Mouse (Mus musculus) cortical plate, adult 2 months (tissue): ENCODE measurements around the gene Hist1h3i. TPM values are rescaled to one million over a fixed set of nuclear protein-coding genes. Genes with fewer than 3 reads are reported as not detected.
"Not testable (repeated sequence)": the region's sequence is repeated elsewhere in the genome, so short reads cannot be mapped to it uniquely, and the experiment has no call there.

Experiments
- H3K27ac ChIP-seq: fragments of 200-500 bp; 2 replicates; pipeline ENCODE4 v1.5.1; 2012; ENCODE audit warnings: low read length, control low read depth, inconsistent platforms; ENCODE audit not compliant: insufficient read depth
- H3K4me1 ChIP-seq: fragments of 200-500 bp; 2 replicates; pipeline ENCODE4 v1.6.1; 2011; ENCODE audit warnings: low read length; ENCODE audit not compliant: control insufficient read depth, insufficient read depth
- H3K4me3 ChIP-seq: fragments of 200-500 bp; 2 replicates; pipeline ENCODE4 v1.5.1; 2011; ENCODE audit warnings: mild to moderate bottlenecking, low read length, control low read depth; ENCODE audit not compliant: insufficient read depth
- CTCF ChIP-seq: fragments of 200-500 bp; IDR thresholded peaks from 2 replicates; pipeline ENCODE4 v1.5.1; 2011; ENCODE audit warnings: mild to moderate bottlenecking, control low read depth, low read length; ENCODE audit not compliant: insufficient read depth; ENCODE audit errors: extremely low read depth
- POLR2A ChIP-seq: fragments of 200-500 bp; IDR thresholded peaks from 2 replicates; pipeline ENCODE4 v1.6.1; 2011; ENCODE audit warnings: mild to moderate bottlenecking, low read length, control low read depth; ENCODE audit not compliant: insufficient read depth; ENCODE audit errors: extremely low read depth
- polyA plus RNA-seq: library from polyadenylated mRNA; depleted of rRNA; stranded (reverse); fragments of >200 nt; gene quantifications from 2 replicates; pipeline ENCODE4 v1.2.3, GENCODE M21; 2012

Hist1h3i gene
- polyA plus RNA-seq, 1 experiment: 3.1 TPM

- TF ChIP-seq POLR2A (no peak), CTCF (no peak)
- H3K27ac ChIP-seq: no peak overlapping the region
- H3K4me3 ChIP-seq: no peak overlapping the region
- 0 out of 2 replicates have a peak, but pooled peaks cover 1% of the 10 kb centered on the region for H3K4me1 ChIP-seq
These were observed 12.4 kb upstream of the Hist1h3i start for GRCm38 (mm10) chr13:21795584-21795983.

- Histone ChIP-seq H3K4me3 (no peak overlapping the region), H3K4me1 (0 out of 2 replicates have a peak, but pooled peaks cover 1% of the 10 kb centered on the region), H3K27ac (no peak overlapping the region)
- no peak for TF ChIP-seq POLR2A
- TF ChIP-seq CTCF: no peak
These were observed 7.6 kb upstream of the Hist1h3i start for GRCm38 (mm10) chr13:21790601-21791283.

- no peak overlapping the region for H3K27ac ChIP-seq
- TF ChIP-seq CTCF (no peak), POLR2A (no peak)
- no peak overlapping the region for H3K4me3 ChIP-seq
- 0 out of 2 replicates have a peak, but pooled peaks cover 1% of the 10 kb centered on the region for H3K4me1 ChIP-seq
These were observed 6.8 kb upstream of the Hist1h3i start for GRCm38 (mm10) chr13:21789925-21790324.

- peaks cover 1% of the 10 kb centered on the region; the same call in 1 of the 2 replicates for H3K4me1 ChIP-seq
- H3K27ac ChIP-seq: no peak overlapping the region
- TF ChIP-seq POLR2A (no peak), CTCF (no peak)
- H3K4me3 ChIP-seq: peak overlapping the region; percentile 25; the same call in 1 of the 2 replicates
These were observed 4.8 kb upstream of the Hist1h3i start for GRCm38 (mm10) chr13:21787760-21788593.

- H3K27ac ChIP-seq, H3K4me1 ChIP-seq: not testable (repeated sequence)
- peak within 1 kb of the TSS; percentile 25 for H3K4me3 ChIP-seq
- TF ChIP-seq POLR2A: peak; percentile 53; the same call in 1 of the 2 replicates
These were observed 3.9 kb upstream of the Hist1h3i start, which contains the start of the genes Hist1h2an and Hist1h2bp for GRCm38 (mm10) chr13:21786899-21787629. TSS of gene Hist1h2an (minus strand) at chr13:21787218. TSS of gene Hist1h2bp (plus strand) at chr13:21787461.

GRCm38 (mm10) chr13:21786189-21786898 lies 3.2 kb upstream of the Hist1h3i start:
- Histone ChIP-seq H3K4me1 (peaks cover 1% of the 10 kb centered on the region; the same call in 1 of the 2 replicates), H3K27ac (no peak overlapping the region), H3K4me3 (no peak overlapping the region; the same call in 1 of the 2 replicates)
- TF ChIP-seq POLR2A (no peak), CTCF (no peak)

- Histone ChIP-seq H3K4me1 (no peaks in the 10 kb centered on the region; the same call in 1 of the 2 replicates), H3K4me3 (no peak overlapping the region), H3K27ac (no peak overlapping the region)
- TF ChIP-seq CTCF (no peak), POLR2A (no peak)
These were observed 1.1 kb upstream of the Hist1h3i start for GRCm38 (mm10) chr13:21784311-21784710.

- TF ChIP-seq POLR2A (no peak), CTCF (no peak)
- peak overlapping the region; percentile 49; the same call in 1 of the 2 replicates for H3K4me3 ChIP-seq
- H3K4me1 ChIP-seq: no peaks in the 10 kb centered on the region; the same call in 1 of the 2 replicates
- H3K27ac ChIP-seq: no peak overlapping the region
These were observed 578 bp upstream of the Hist1h3i start for GRCm38 (mm10) chr13:21783734-21784161.

DNA sequence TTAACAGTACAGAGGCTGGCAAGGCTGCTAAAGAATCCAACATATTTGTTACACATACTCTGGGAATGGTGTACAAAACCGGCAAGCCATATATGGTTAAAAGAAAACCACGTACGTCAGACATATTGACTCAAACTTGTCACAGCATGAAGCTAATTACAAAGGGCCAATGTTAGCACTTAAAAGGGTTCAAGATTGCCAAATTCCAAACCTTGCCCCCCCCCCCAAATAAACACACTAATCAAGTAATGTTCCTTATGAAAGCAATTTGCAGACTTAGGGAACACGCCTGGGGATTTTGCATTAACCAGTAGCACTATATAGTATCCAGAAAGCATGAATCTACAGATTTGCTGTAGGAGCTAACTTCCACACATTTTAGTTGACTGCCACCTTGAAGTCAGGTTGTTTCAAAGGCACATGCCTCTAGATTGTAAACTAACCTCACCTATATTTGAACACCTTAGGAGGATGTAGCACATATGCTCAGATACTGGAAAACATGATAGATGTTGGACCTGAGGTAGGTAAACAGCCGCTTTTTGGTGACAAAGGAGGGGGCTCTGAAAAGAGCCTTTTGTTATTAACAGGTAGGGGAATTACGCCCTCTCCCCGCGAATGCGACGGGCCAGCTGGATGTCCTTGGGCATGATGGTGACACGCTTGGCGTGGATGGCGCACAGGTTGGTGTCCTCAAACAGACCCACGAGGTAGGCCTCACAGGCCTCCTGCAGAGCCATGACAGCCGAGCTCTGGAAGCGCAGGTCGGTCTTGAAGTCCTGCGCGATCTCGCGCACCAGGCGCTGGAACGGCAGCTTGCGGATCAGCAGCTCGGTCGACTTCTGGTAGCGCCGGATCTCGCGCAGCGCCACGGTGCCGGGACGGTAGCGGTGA lies 562 bp downstream of the Hist1h3i start:
- peak overlapping the region; percentile 23; the same call in 1 of the 2 replicates for H3K27ac ChIP-seq
- peak overlapping the region; percentile 49 for H3K4me3 ChIP-seq
- H3K4me1 ChIP-seq: not testable (repeated sequence)
